Mouse (Mus musculus) hindbrain, postnatal 0 days (tissue): ENCODE data around the gene Hamp2. TPM values are rescaled to one million over a fixed set of nuclear protein-coding genes. Genes with fewer than 3 reads are reported as not detected.

Source experiments
- ATAC-seq: fragments of 200-750 bp; cut with Nextera tagmentation; 2 replicates; pipeline ENCODE4 v1.8.0; 2017; ENCODE audit warnings: mild to moderate bottlenecking, moderate TSS enrichment, moderate library complexity
- DNase-seq: peaks from one replicate; pipeline ENCODE4 v3.0.0-alpha.2; 2015; ENCODE audit warnings: low spot score
- H3K27ac ChIP-seq: fragments of 300-500 bp; sonication (generic); 2 replicates; pipeline ENCODE4 v1.5.1; 2014; ENCODE audit warnings: mild to moderate bottlenecking
- H3K27me3 ChIP-seq: fragments of 300-500 bp; sonication (generic); 2 replicates; pipeline ENCODE4 v1.6.1; 2014; ENCODE audit warnings: low read length, mixed read lengths; ENCODE audit not compliant: insufficient read depth
- H3K36me3 ChIP-seq: fragments of 300-500 bp; sonication (generic); 2 replicates; pipeline ENCODE4 v1.6.1; 2014; ENCODE audit warnings: low read length, mixed read lengths; ENCODE audit not compliant: insufficient read depth
- H3K4me1 ChIP-seq: fragments of 300-500 bp; sonication (generic); 2 replicates; pipeline ENCODE4 v1.6.1; 2014; ENCODE audit warnings: antibody characterized with exemption, low read length, mixed read lengths; ENCODE audit not compliant: insufficient read depth
- H3K4me2 ChIP-seq: fragments of 300-500 bp; sonication (generic); 2 replicates; pipeline ENCODE4 v1.6.1; 2014; ENCODE audit warnings: low read depth, mild to moderate bottlenecking, low read length, moderate library complexity, mixed read lengths
- H3K4me3 ChIP-seq: fragments of 300-500 bp; sonication (generic); 2 replicates; pipeline ENCODE4 v1.5.1; 2014; ENCODE audit warnings: low read length
- H3K9ac ChIP-seq: fragments of 300-500 bp; sonication (generic); replicated peaks from 2 replicates; pipeline ENCODE4 v1.6.1; 2014; ENCODE audit warnings: mild to moderate bottlenecking, low read length, moderate library complexity, mixed read lengths
- H3K9me3 ChIP-seq: fragments of 300-500 bp; sonication (generic); 2 replicates; pipeline ENCODE4 v1.6.1; 2016; ENCODE audit warnings: low read length, mixed read lengths
- CTCF ChIP-seq: IDR thresholded peaks from 2 replicates; pipeline ENCODE4 v1.5.1; 2016; ENCODE audit warnings: antibody characterized with exemption, control low read depth, low read depth
- WGBS: fragments of 180-500 bp; shearing (Covaris S2); extraction: QIAGEN DNeasy Blood & Tissue Kit; methylation state at CpG from one replicate; pipeline ENCODE4 v1.1.7; 2014; 5-methylcytosine and 5-hydroxymethylcytosine counted together
- polyA plus RNA-seq: library from polyadenylated mRNA; unstranded; fragments of >200 nt; fragmentation: Nextera tagmentation; extraction: Ambion mirVana; gene quantifications from 2 replicates; pipeline ENCODE4 v1.2.1, GENCODE M21; 2015
- total RNA-seq: library from RNA; depleted of rRNA; stranded (reverse); fragments of >200 nt; gene quantifications from 2 replicates; pipeline ENCODE4 v1.2.3, GENCODE M21; 2014

Gene Hamp2
- total and polyA plus RNA-seq, 2 experiments from 2014 or later = not detected

DNA sequence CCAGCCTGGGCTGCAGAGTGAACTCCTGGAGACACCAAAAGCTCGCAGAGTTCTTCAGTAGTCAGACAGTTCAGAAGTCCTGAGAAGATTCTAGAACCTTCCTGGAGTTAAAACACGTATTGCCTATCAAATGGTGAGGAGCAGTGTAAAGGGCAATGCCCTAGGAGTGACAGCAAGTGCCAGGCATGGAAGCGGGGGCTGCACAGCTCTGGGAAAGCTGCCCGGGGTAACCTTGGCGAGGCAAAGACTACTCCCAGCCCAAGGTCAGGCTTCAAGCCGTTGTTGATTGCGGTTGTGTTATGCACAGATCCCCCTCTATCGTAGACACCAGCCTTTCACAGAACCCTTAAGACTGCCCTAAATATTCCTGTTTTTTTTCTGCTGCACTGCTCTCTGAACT, 44.1 kb upstream of the Hamp2 start:
- Histone ChIP-seq H3K4me1 (no peaks in the 10 kb centered on the region), H3K9me3 (no peaks in the 10 kb centered on the region), H3K27me3 (peaks cover 9% of the 10 kb centered on the region), H3K4me3 (no peak overlapping the region), H3K36me3 (no peaks in the 10 kb centered on the region), H3K4me2 (no peak overlapping the region), H3K9ac (no peak overlapping the region), H3K27ac (no peak overlapping the region)
- DNase-seq = no peak
- ATAC-seq = no peak
- TF ChIP-seq CTCF = no peak
- WGBS = 91% methylated on average over 8 of the region's 8 CpGs

DNA sequence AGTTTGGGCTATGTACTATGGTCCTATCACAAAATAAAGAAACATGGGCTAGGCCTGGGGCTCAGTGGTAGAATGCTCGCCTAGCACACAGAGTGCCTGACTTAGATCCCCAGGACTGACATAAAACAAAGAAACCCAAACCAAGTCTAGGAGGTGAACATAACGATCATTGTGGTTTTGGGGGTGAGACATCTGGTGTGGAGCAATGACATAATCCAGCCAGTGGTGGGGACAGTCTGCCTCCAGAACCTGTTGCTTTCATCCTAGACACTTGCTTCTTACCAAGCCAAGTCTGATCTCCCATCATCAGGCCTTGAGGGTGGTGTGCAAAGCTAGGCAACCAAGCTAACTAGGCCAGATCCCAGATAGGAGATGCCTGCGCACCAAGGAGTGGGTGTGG, 42.2 kb upstream of the Hamp2 start:
- no peak for TF ChIP-seq CTCF
- Histone ChIP-seq H3K27me3 (no peaks in the 10 kb centered on the region), H3K4me2 (no peak overlapping the region), H3K9me3 (no peaks in the 10 kb centered on the region), H3K4me1 (no peaks in the 10 kb centered on the region), H3K4me3 (no peak overlapping the region), H3K9ac (no peak overlapping the region), H3K27ac (no peak overlapping the region), H3K36me3 (no peaks in the 10 kb centered on the region)
- WGBS = 85% methylated on average over 3 of the region's 3 CpGs
- DNase-seq (no peak), ATAC-seq (no peak)

DNA sequence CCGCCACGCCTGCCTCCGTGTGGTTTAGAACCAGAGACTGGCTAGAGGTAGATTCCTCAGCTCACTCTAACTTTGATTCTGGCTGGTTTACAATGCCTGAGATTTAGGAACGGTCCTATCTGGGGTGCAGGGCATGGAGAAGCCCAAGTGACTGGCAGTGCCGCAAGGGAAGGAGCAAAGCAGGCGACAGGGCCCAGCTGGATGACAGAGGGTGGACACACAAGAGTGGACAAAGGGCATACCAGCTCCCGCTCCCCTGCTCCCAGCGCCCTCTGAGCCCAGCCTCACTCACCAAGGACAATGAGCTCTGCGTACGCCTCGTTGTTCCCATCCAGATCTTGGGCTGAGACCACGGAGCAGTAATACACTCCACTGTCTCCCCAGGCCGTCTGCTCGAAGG, 41.2 kb upstream of the Hamp2 start:
- H3K4me1 ChIP-seq = no peaks in the 10 kb centered on the region
- no peak for TF ChIP-seq CTCF
- H3K27me3 ChIP-seq = no peaks in the 10 kb centered on the region
- no peak overlapping the region for H3K4me2 ChIP-seq
- DNase-seq (no peak), ATAC-seq (no peak)
- H3K9me3 ChIP-seq = no peaks in the 10 kb centered on the region
- WGBS = 63% methylated on average over 14 of the region's 14 CpGs
- H3K36me3 ChIP-seq = no peaks in the 10 kb centered on the region
- no peak overlapping the region for H3K4me3 ChIP-seq
- H3K27ac ChIP-seq = no peak overlapping the region
- H3K9ac ChIP-seq = no peak overlapping the region

DNA sequence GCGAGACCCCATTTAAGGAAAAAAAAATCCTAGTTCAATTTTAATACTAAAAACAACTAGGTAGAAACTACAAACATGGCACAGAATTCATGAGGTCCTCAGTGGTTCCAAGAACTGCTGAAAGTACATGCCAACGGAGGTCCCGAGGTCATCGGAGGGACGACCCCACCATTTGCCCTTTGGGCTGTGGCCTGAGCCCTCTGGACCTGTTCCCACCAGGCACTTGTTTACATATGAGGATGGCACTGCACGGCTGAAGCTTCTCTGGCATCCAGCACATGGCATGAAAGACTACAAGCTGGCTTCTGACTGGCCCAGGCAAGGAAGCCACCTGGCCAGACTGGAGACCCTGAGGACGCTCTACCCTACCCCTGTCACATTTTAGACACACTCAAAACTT, 39.9 kb upstream of the Hamp2 start:
- no peak overlapping the region for H3K4me2 ChIP-seq
- H3K27me3 ChIP-seq = no peaks in the 10 kb centered on the region
- no peaks in the 10 kb centered on the region for H3K4me1 ChIP-seq
- H3K27ac ChIP-seq = no peak overlapping the region
- ATAC-seq (no peak), DNase-seq (no peak)
- no peaks in the 10 kb centered on the region for H3K36me3 ChIP-seq
- no peaks in the 10 kb centered on the region for H3K9me3 ChIP-seq
- 88% methylated on average over 7 of the region's 7 CpGs for WGBS
- H3K4me3 ChIP-seq = no peak overlapping the region
- TF ChIP-seq CTCF = no peak
- H3K9ac ChIP-seq = no peak overlapping the region

DNA sequence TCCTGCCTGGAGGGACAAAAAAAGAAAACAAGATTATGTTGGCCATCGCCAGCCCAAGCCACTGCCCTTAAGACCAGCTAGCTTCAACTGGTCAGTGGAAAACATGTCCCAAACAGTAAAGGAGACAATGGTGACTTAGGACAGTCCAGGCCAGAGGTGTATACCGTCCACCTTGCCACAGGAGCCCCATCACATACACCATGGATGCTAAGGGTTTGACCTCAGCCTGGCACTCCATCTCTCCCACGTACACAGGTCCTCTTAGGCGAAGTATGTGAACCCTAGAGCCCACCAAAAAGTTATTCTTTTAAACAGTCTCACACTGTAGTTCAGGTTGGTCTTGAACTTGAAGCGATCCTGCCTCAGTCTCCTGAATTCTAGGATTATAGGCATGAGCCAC, 38.4 kb upstream of the Hamp2 start:
- H3K4me1 ChIP-seq = peaks cover 8% of the 10 kb centered on the region; the same call in 1 of the 2 replicates
- 97% methylated on average over 5 of the region's 5 CpGs for WGBS
- no peak overlapping the region for H3K4me3 ChIP-seq
- ATAC-seq (no peak), DNase-seq (no peak)
- no peak overlapping the region for H3K4me2 ChIP-seq
- H3K36me3 ChIP-seq = no peaks in the 10 kb centered on the region
- TF ChIP-seq CTCF = no peak
- no peaks in the 10 kb centered on the region for H3K9me3 ChIP-seq
- H3K9ac ChIP-seq = no peak overlapping the region
- no peak overlapping the region for H3K27ac ChIP-seq
- no peaks in the 10 kb centered on the region for H3K27me3 ChIP-seq

DNA sequence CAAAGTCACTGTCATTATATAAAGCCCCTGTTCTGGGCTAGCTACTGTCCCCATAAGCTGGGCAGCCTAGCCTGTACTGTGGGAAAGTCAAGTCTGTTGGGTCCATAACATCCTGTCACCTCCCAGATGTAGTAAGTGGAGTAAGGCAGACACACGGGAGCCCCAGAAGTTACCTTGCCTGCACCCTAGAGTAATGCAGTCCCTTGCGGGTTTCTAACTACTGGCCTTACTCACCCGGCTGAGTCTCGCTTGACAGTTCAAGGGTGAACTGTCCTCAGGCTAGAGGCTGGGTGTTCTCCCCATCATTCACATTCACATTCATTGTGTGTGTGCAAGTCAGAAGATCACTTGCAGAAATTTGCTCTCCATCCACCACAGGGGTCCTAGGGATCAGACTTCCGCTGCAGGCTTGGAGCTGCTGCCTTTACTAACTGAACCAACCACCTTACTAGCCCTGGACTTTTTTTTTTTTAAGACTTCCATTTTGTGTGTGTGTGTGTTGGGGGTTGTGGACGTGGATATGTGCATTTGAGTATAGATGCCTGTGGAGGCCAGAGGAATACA, 35.4 kb upstream of the Hamp2 start:
- no peak overlapping the region for H3K9ac ChIP-seq
- H3K36me3 ChIP-seq = no peaks in the 10 kb centered on the region
- WGBS = 90% methylated on average over 6 of the region's 6 CpGs
- TF ChIP-seq CTCF = no peak
- no peak overlapping the region for H3K27ac ChIP-seq
- H3K4me1 ChIP-seq = peaks cover 14% of the 10 kb centered on the region
- DNase-seq = no peak
- H3K4me2 ChIP-seq = no peak overlapping the region
- ATAC-seq = no peak
- no peaks in the 10 kb centered on the region for H3K27me3 ChIP-seq
- H3K9me3 ChIP-seq = no peaks in the 10 kb centered on the region
- no peak overlapping the region for H3K4me3 ChIP-seq

DNA sequence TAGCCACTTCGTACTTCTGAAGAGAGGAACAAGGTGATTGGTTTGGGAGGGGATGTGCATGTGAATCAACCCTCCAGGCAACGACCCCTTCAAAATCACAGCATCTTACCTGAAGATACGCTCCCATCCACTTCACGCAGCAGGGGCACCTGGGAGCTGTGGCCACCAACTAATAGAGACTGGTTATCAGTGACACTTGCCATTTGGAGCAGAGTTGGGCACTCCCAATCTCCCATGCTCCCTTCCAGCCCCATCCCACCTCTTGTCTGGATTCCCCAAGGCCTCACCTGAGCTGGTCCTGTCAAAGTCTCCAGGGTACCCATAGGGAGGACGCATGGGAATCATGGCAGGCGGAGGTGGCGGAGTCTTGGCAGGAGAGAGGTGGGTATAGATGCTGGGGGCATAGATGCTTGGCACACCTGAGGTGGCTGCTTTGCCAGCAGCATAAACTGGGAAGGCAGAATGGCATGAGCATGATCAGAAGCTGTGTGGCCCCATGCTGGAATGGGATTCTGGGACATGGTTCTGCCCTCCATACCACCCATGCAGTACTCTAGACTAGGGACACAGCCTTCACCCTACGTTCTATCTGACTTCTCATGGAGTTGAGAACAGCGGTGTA, 34.5 kb upstream of the Hamp2 start:
- Histone ChIP-seq H3K36me3 (peaks cover 8% of the 10 kb centered on the region), H3K9ac (no peak overlapping the region), H3K27me3 (no peaks in the 10 kb centered on the region), H3K27ac (no peak overlapping the region), H3K4me3 (no peak overlapping the region), H3K9me3 (no peaks in the 10 kb centered on the region), H3K4me2 (no peak overlapping the region), H3K4me1 (peaks cover 15% of the 10 kb centered on the region)
- no peak for DNase-seq
- no peak for TF ChIP-seq CTCF
- no peak for ATAC-seq
- over 99% methylated on average over 9 of the region's 9 CpGs for WGBS
